Mouse (Mus musculus) limb, embryonic 14.5 days (tissue): ENCODE measurements around the gene Lrrc74a. TPM values are rescaled to one million over a fixed set of nuclear protein-coding genes. Genes with fewer than 3 reads are reported as not detected.

ENCODE experiments used
- ATAC-seq: fragments of 200-750 bp; cut with Nextera tagmentation; 2 replicates; pipeline ENCODE4 v1.8.0; 2017; ENCODE audit warnings: low read depth, moderate number of reproducible peaks, moderate TSS enrichment; ENCODE audit not compliant: low FRiP score
- DNase-seq: peaks from one replicate; pipeline ENCODE4 v3.0.0-alpha.2; 2015; ENCODE audit warnings: low spot score
- H3K27ac ChIP-seq: fragments of 300-500 bp; sonication (generic); replicated peaks from 2 replicates; pipeline ENCODE4 v1.5.1; 2014; ENCODE audit warnings: low read depth, mild to moderate bottlenecking, low read length, moderate library complexity, mixed read lengths
- H3K27me3 ChIP-seq: fragments of 300-500 bp; sonication (generic); 2 replicates; pipeline ENCODE4 v1.6.1; 2014; ENCODE audit warnings: low read length, mixed read lengths; ENCODE audit not compliant: control insufficient read depth, insufficient read depth
- H3K36me3 ChIP-seq: fragments of 300-500 bp; sonication (generic); 2 replicates; pipeline ENCODE4 v1.6.1; 2014; ENCODE audit warnings: mild to moderate bottlenecking, low read length, moderate library complexity, mixed read lengths; ENCODE audit not compliant: control insufficient read depth, insufficient read depth
- H3K4me1 ChIP-seq: fragments of 300-500 bp; sonication (generic); 2 replicates; pipeline ENCODE4 v1.6.1; 2014; ENCODE audit warnings: antibody characterized with exemption, low read length, mixed read lengths; ENCODE audit not compliant: control insufficient read depth, insufficient read depth
- H3K4me2 ChIP-seq: fragments of 300-500 bp; sonication (generic); replicated peaks from 2 replicates; pipeline ENCODE4 v1.6.1; 2014; ENCODE audit warnings: low read depth, mild to moderate bottlenecking, low read length, moderate library complexity; ENCODE audit not compliant: severe bottlenecking
- H3K4me3 ChIP-seq: fragments of 300-500 bp; sonication (generic); replicated peaks from 2 replicates; pipeline ENCODE4 v1.5.1; 2014; ENCODE audit warnings: low read length
- H3K9ac ChIP-seq: fragments of 300-500 bp; sonication (generic); 2 replicates; pipeline ENCODE4 v1.6.1; 2014; ENCODE audit warnings: mild to moderate bottlenecking, low read depth, low read length, moderate library complexity; ENCODE audit not compliant: severe bottlenecking
- H3K9me3 ChIP-seq: fragments of 300-500 bp; sonication (generic); 2 replicates; pipeline ENCODE4 v1.6.1; 2016; ENCODE audit warnings: low read length; ENCODE audit not compliant: control insufficient read depth
- POLR2A ChIP-seq: fragments of 200-500 bp; IDR thresholded peaks from 2 replicates; pipeline ENCODE4 v1.8.0; 2012; ENCODE audit warnings: inconsistent platforms, mild to moderate bottlenecking, moderate library complexity, borderline replicate concordance; ENCODE audit not compliant: insufficient read depth, insufficient read length; ENCODE audit errors: extremely low read depth
- whole genome bisulfite sequencing: fragments of 180-500 bp; shearing (Covaris S2); extraction: QIAGEN DNeasy Blood & Tissue Kit; methylation state at CpG from one replicate; pipeline ENCODE4 v1.1.7; 2014; 5-methylcytosine and 5-hydroxymethylcytosine counted together
- polyA plus RNA-seq, 2 experiments: library from polyadenylated mRNA; depleted of rRNA in 1 of 2; stranded (reverse) in 1 of 2; unstranded in 1 of 2; fragments of >200 nt; fragmentation: Nextera tagmentation in 1 of 2; extraction: Ambion mirVana in 1 of 2; gene quantifications; 2 replicates each; pipeline versions ENCODE4 v1.2.1 to v1.2.3; 2012 to 2014

The Lrrc74a gene
- polyA plus RNA-seq, 2 experiments, result not detected

GRCm38 (mm10) chr12:86810040-86810439 is 75.9 kb downstream of the Lrrc74a start:
- no peak overlapping the region for H3K4me2 ChIP-seq
- H3K4me1 ChIP-seq, result peaks cover 37% of the 10 kb centered on the region
- DNase-seq (no peak), ATAC-seq (no peak)
- WGBS, result 84% methylated on average over 1 of the region's 1 CpGs
- no peak overlapping the region for H3K9ac ChIP-seq
- no peaks in the 10 kb centered on the region for H3K36me3 ChIP-seq
- H3K27ac ChIP-seq, result no peak overlapping the region
- H3K4me3 ChIP-seq, result no peak overlapping the region
- TF ChIP-seq POLR2A, result no peak
- no peaks in the 10 kb centered on the region for H3K27me3 ChIP-seq
- no peaks in the 10 kb centered on the region for H3K9me3 ChIP-seq

- Histone ChIP-seq H3K9ac (no peak overlapping the region), H3K4me2 (no peak overlapping the region), H3K9me3 (no peaks in the 10 kb centered on the region), H3K36me3 (no peaks in the 10 kb centered on the region), H3K27me3 (no peaks in the 10 kb centered on the region), H3K4me3 (no peak overlapping the region), H3K27ac (peak overlapping the region; percentile 67; the same call in 1 of the 2 replicates), H3K4me1 (peaks cover 31% of the 10 kb centered on the region)
- no peak for DNase-seq
- no peak for TF ChIP-seq POLR2A
- 40% methylated on average over 11 of the region's 11 CpGs for WGBS
- no peak for ATAC-seq
Measured at GRCm38 (mm10) chr12:86810725-86811444, 76.7 kb downstream of the Lrrc74a start.

GRCm38 (mm10) chr12:86812782-86813181 is 78.6 kb downstream of the Lrrc74a start:
- H3K27me3 ChIP-seq, result no peaks in the 10 kb centered on the region
- DNase-seq (no peak), ATAC-seq (no peak)
- H3K9ac ChIP-seq, result no peak overlapping the region
- H3K4me3 ChIP-seq, result no peak overlapping the region
- 0 out of 2 replicates have a peak overlapping the region, but pooled peaks have one; percentile 19 for H3K27ac ChIP-seq
- no peak overlapping the region for H3K4me2 ChIP-seq
- no peaks in the 10 kb centered on the region for H3K9me3 ChIP-seq
- no peak for TF ChIP-seq POLR2A
- H3K4me1 ChIP-seq, result peaks cover 30% of the 10 kb centered on the region
- H3K36me3 ChIP-seq, result no peaks in the 10 kb centered on the region
- 82% methylated on average over 3 of the region's 3 CpGs for WGBS

Other genes starting within 250 kb of the Lrrc74a start
- 14.5 and 19.6 TPM in 2 replicates for gene Vash1, start 55.7 kb upstream of the Lrrc74a start, polyA plus RNA-seq (2012; rRNA removed)
- gene Vash1, start 55.7 kb upstream of the Lrrc74a start, polyA plus RNA-seq (2014; fragmentation: Nextera tagmentation; extraction: Ambion mirVana), result 11.3 and 13.4 TPM in 2 replicates
- 14.2 and 17.1 TPM in 2 replicates for gene Angel1, start 7.9 kb upstream of the Lrrc74a start, polyA plus RNA-seq (2012; rRNA removed)
- gene Angel1, start 7.9 kb upstream of the Lrrc74a start, polyA plus RNA-seq (2014; fragmentation: Nextera tagmentation; extraction: Ambion mirVana), result 10.8 and 12.6 TPM in 2 replicates
- 37.1 and 50.8 TPM in 2 replicates for gene Irf2bpl, start 150.4 kb downstream of the Lrrc74a start, polyA plus RNA-seq (2012; rRNA removed)
- 33.9 and 37.0 TPM in 2 replicates for gene Irf2bpl, start 150.4 kb downstream of the Lrrc74a start, polyA plus RNA-seq (2014; fragmentation: Nextera tagmentation; extraction: Ambion mirVana)
- gene Cipc, start 212.7 kb downstream of the Lrrc74a start, polyA plus RNA-seq (2012; rRNA removed), result 31.3 and 40.7 TPM in 2 replicates
- gene Cipc, start 212.7 kb downstream of the Lrrc74a start, polyA plus RNA-seq (2014; fragmentation: Nextera tagmentation; extraction: Ambion mirVana), result 20.0 and 21.4 TPM in 2 replicates